Mouse (Mus musculus) kidney, adult 2 months (tissue): ENCODE data around the gene Slc9a8.

Experiments
- CTCF ChIP-seq: fragments of 200-500 bp; conservative IDR thresholded peaks from 2 replicates; pipeline ENCODE4 v1.5.1; 2011; ENCODE audit warnings: low read depth, mild to moderate bottlenecking, control low read depth, low read length, moderate library complexity, mixed read lengths; ENCODE audit not compliant: insufficient read depth, insufficient read length
- POLR2A ChIP-seq: fragments of 200-500 bp; IDR thresholded peaks from one replicate; pipeline ENCODE4 v1.6.1; 2011; ENCODE audit warnings: low read depth, low read length, control low read depth

- TF ChIP-seq CTCF: 0 out of 2 replicates have a peak, but pooled peaks have one; percentile 22
- no peak for TF ChIP-seq POLR2A
These were observed 98.2 kb downstream of the Slc9a8 start for GRCm38 (mm10) chr2:167519606-167520252.
